ENCODE assay signal across 8 mouse cellular contexts in the genomic region with DNA sequence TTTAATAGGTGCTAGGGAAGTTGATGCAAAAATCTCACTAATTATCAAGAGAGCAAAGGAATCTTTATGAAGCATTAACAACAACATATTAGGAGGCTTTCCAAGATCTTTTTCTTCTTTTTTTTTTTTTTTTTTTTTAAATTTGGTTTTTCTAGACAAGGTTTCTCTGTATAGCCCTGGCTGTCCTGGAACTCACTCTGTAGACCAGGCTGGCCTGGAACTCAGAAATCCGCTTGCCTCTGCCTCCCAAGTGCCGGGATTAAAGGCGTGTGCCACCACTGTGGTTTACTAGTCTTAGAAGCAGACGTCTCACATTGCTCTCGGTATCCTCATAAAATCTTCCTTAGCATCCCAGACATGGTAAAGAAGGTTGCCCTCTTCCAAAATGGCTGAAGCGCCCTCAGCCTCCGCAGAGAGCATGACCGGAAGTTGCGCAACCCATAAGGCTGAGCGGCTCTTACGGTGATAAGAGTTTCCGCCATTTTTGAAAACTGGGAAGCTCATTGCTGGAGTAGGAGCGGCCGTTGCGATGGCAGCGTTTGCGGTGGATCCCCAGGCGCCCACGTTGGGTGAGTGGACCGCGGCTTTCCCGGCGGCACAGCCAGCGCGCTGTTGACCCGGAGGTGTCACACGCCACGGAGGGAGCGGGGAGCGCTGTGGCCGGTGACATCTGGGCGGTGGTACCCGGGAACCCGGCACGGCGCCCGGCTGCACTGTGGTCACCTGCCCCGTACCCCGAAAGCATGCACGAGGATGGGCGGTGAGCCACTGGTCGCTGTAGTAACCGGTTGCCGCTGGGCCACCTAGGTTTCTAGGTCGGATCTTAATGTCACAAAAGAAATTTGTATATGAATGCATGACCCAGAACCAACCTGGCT. TPM values are rescaled to one million over a fixed set of nuclear protein-coding genes. Genes with fewer than 3 reads are reported as not detected.
DNase-seq lines count a peak whose midpoint lies in the region; ATAC-seq and TF ChIP-seq lines count a peak whose summit lies in the region.

No protein-coding gene starts in this region.

- WGBS in bone marrow, adult 2 months = under 1% methylated on average over 45 of the region's 45 CpGs
- under 1% methylated on average over 45 of the region's 45 CpGs for WGBS in embryonic facial prominence, embryonic 15.5 days
- WGBS in kidney, embryonic 14.5 days = under 1% methylated on average over 45 of the region's 45 CpGs
- WGBS in limb, embryonic 15.5 days = under 1% methylated on average over 45 of the region's 45 CpGs

- H3K4me2 ChIP-seq in embryonic facial prominence, embryonic 15.5 days (replicated peaks) = peak overlapping the region; percentile 55
- peak overlapping the region; percentile 49 for H3K4me2 ChIP-seq in kidney, embryonic 14.5 days (replicated peaks; ENCODE audit: low read depth, low read length)
- H3K4me2 ChIP-seq in limb, embryonic 15.5 days = peak overlapping the region; percentile 54

- no peaks in the 10 kb centered on the region for H3K27me3 ChIP-seq in embryonic facial prominence, embryonic 15.5 days
- H3K27me3 ChIP-seq in kidney, embryonic 14.5 days (ENCODE audit: control insufficient read depth, insufficient read depth, low read length) = no peaks in the 10 kb centered on the region
- H3K27me3 ChIP-seq in limb, embryonic 15.5 days = no peaks in the 10 kb centered on the region

- no peak for TF ChIP-seq CTCF in bone marrow, adult 2 months (IDR thresholded peaks at IDR 0.05; ENCODE audit: control insufficient read depth, insufficient read depth, low read length)

- H3K9ac ChIP-seq in embryonic facial prominence, embryonic 15.5 days = peak overlapping the region; percentile 58
- H3K9ac ChIP-seq in kidney, embryonic 14.5 days (ENCODE audit: low read depth, low read length) = peak overlapping the region; percentile 67
- H3K9ac ChIP-seq in limb, embryonic 15.5 days = peak overlapping the region; percentile 57

- peak; percentile 97 for ATAC-seq in embryonic facial prominence, embryonic 15.5 days (ENCODE audit: insufficient number of reproducible peaks, low FRiP score, low TSS enrichment, low read depth)
- ATAC-seq in kidney, embryonic 14.5 days (ENCODE audit: low FRiP score, low TSS enrichment) = peak; percentile 98
- peak; percentile 91 for ATAC-seq in limb, embryonic 15.5 days (ENCODE audit: insufficient number of reproducible peaks, low FRiP score, low TSS enrichment, low read depth)

- H3K4me3 ChIP-seq in bone marrow, adult 2 months (replicated peaks; ENCODE audit: control insufficient read depth, low read depth, low read length) = peak overlapping the region; percentile 96
- H3K4me3 ChIP-seq in embryonic facial prominence, embryonic 15.5 days (replicated peaks) = peak overlapping the region; percentile 81
- peak overlapping the region; percentile 67 for H3K4me3 ChIP-seq in kidney, embryonic 14.5 days (ENCODE audit: low read length)
- H3K4me3 ChIP-seq in limb, embryonic 15.5 days = peak overlapping the region; percentile 89

- TF ChIP-seq POLR2A in bone marrow, adult 2 months (IDR thresholded peaks at IDR 0.05; ENCODE audit: borderline replicate concordance, control insufficient read depth, low read depth, low read length) = peak; percentile 41; the same call in 1 of the 2 replicates

- H3K36me3 ChIP-seq in embryonic facial prominence, embryonic 15.5 days = peaks cover 8% of the 10 kb centered on the region
- peaks cover 9% of the 10 kb centered on the region; the same call in 1 of the 2 replicates for H3K36me3 ChIP-seq in kidney, embryonic 14.5 days (ENCODE audit: control insufficient read depth, insufficient read depth, low read length)
- H3K36me3 ChIP-seq in limb, embryonic 15.5 days = peaks cover 9% of the 10 kb centered on the region

- DNase-seq in 416B (ENCODE audit: low read depth) = peak; percentile 95
- peak; percentile 83 to 90 for DNase-seq in heart, adult 9 months (ENCODE audit: low spot score in 2 of 2)
- peak; percentile 60 to 78 for DNase-seq in monocyte, adult 2 months (ENCODE audit: low read depth in 1 of 2, low spot score in 2 of 2)
- DNase-seq in spleen, postnatal 36 days (ENCODE audit: low spot score in 2 of 2) = peak; percentile 78 to 83

- no peaks in the 10 kb centered on the region for H3K9me3 ChIP-seq in embryonic facial prominence, embryonic 15.5 days (replicated peaks)
- H3K9me3 ChIP-seq in kidney, embryonic 14.5 days (ENCODE audit: control insufficient read depth, low read length) = no peaks in the 10 kb centered on the region
- no peaks in the 10 kb centered on the region for H3K9me3 ChIP-seq in limb, embryonic 15.5 days

- H3K4me1 ChIP-seq in bone marrow, adult 2 months (ENCODE audit: control insufficient read depth, insufficient read depth, low read length) = peaks cover 1% of the 10 kb centered on the region; the same call in 1 of the 2 replicates
- H3K4me1 ChIP-seq in embryonic facial prominence, embryonic 15.5 days = peaks cover 7% of the 10 kb centered on the region; the same call in 1 of the 2 replicates
- 0 out of 2 replicates have a peak, but pooled peaks cover 4% of the 10 kb centered on the region for H3K4me1 ChIP-seq in kidney, embryonic 14.5 days (ENCODE audit: control insufficient read depth, insufficient read depth, low read length)
- peaks cover 7% of the 10 kb centered on the region; the same call in 1 of the 2 replicates for H3K4me1 ChIP-seq in limb, embryonic 15.5 days

- H3K27ac ChIP-seq in bone marrow, adult 2 months (ENCODE audit: control insufficient read depth, insufficient read depth, low read depth, low read length, poor library complexity) = peak overlapping the region; percentile 63
- H3K27ac ChIP-seq in embryonic facial prominence, embryonic 15.5 days (replicated peaks) = peak overlapping the region; percentile 65
- H3K27ac ChIP-seq in kidney, embryonic 14.5 days (ENCODE audit: low read depth, low read length) = no peak overlapping the region
- peak overlapping the region; percentile 81 for H3K27ac ChIP-seq in limb, embryonic 15.5 days

RNA-seq across cellular contexts. Expression of a gene that starts 21.6 kb away (rescaled TPM):
- polyA plus RNA-seq in bone marrow, adult 2 months (2011; ENCODE audit: insufficient read depth, insufficient read length, low replicate concordance, missing spikeins) = 8.6 and 16.8 TPM in 2 replicates
- 41.1 and 42.4 TPM in 2 replicates for polyA plus RNA-seq in embryonic facial prominence, embryonic 15.5 days (2015; fragmentation: Nextera tagmentation; extraction: Ambion mirVana)
- polyA plus RNA-seq in kidney, embryonic 14.5 days (2014; fragmentation: Nextera tagmentation; extraction: Ambion mirVana) = 52.9 and 61.7 TPM in 2 replicates
- 42.1 and 42.2 TPM in 2 replicates for polyA plus RNA-seq in limb, embryonic 15.5 days (2015; fragmentation: Nextera tagmentation; extraction: Ambion mirVana)

RNA-seq across cellular contexts. Expression of a gene that starts 21.8 kb away (rescaled TPM):
- polyA plus RNA-seq in bone marrow, adult 2 months (2011; ENCODE audit: insufficient read depth, insufficient read length, low replicate concordance, missing spikeins) = 3.2 and 3.7 TPM in 2 replicates
- polyA plus RNA-seq in embryonic facial prominence, embryonic 15.5 days (2015; fragmentation: Nextera tagmentation; extraction: Ambion mirVana) = 17.0 and 17.7 TPM in 2 replicates
- 17.1 and 20.5 TPM in 2 replicates for polyA plus RNA-seq in kidney, embryonic 14.5 days (2014; fragmentation: Nextera tagmentation; extraction: Ambion mirVana)
- polyA plus RNA-seq in limb, embryonic 15.5 days (2015; fragmentation: Nextera tagmentation; extraction: Ambion mirVana) = 15.1 and 18.6 TPM in 2 replicates

RNA-seq across cellular contexts. Expression of a gene that starts 57.4 kb away (rescaled TPM):
- 10.6 and 13.3 TPM in 2 replicates for polyA plus RNA-seq in bone marrow, adult 2 months (2011; ENCODE audit: insufficient read depth, insufficient read length, low replicate concordance, missing spikeins)
- polyA plus RNA-seq in embryonic facial prominence, embryonic 15.5 days (2015; fragmentation: Nextera tagmentation; extraction: Ambion mirVana) = 65.4 and 68.9 TPM in 2 replicates
- 48.4 and 71.4 TPM in 2 replicates for polyA plus RNA-seq in kidney, embryonic 14.5 days (2014; fragmentation: Nextera tagmentation; extraction: Ambion mirVana)
- 66.3 and 75.7 TPM in 2 replicates for polyA plus RNA-seq in limb, embryonic 15.5 days (2015; fragmentation: Nextera tagmentation; extraction: Ambion mirVana)
